Mouse (Mus musculus): ENCODE data around the gene Taar8c. TPM values are rescaled to one million over a fixed set of nuclear protein-coding genes. Genes with fewer than 3 reads are reported as not detected.
A peak's percentile ranks its signal among the peaks of the same experiment; 100 is the strongest.
"Not testable (repeated sequence)": the region's sequence is repeated elsewhere in the genome, so short reads cannot be mapped to it uniquely, and the experiment has no call there.

Gene Taar8c
- 0.15 and 0.25 TPM in 2 replicates for polyA plus RNA-seq (2012; rRNA removed)

DNA sequence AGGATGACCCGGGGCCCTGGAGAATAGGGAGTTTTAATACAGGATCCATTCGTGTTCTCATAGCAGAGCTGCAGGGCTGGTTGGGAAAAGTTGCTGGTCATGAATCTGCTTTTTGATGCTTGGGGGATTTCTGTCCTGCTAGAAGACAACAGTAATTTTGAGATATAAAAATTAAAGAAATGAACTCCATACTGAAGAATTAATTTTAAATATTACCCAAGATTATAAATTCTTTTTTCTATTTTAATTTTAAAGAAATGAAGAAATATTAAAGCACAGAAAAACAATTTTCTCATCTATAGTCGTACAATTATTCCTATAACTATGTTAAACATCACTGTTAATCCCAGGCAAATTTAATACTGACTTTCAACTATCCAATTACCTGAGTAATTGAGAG lies at the start of gene Taar8c:
Taar8c (minus strand) TSS at position 101 of the 400 bp plus-strand sequence.
- not testable (repeated sequence) for H3K27me3 ChIP-seq (ENCODE audit: control insufficient read depth, insufficient read depth, low read length); H3K4me1 ChIP-seq (ENCODE audit: control insufficient read depth, insufficient read depth, insufficient read length); H3K27ac ChIP-seq (ENCODE audit: insufficient read depth, low read length); H3K4me3 ChIP-seq (ENCODE audit: extremely low read depth, insufficient read depth, insufficient read length); DNase-seq (ENCODE audit: low read depth in 1 of 2, low spot score in 2 of 2); H3K36me3 ChIP-seq (ENCODE audit: control insufficient read depth, insufficient read depth, low read length)
- WGBS: 76% methylated on average over 1 of the region's 3 CpGs

DNA sequence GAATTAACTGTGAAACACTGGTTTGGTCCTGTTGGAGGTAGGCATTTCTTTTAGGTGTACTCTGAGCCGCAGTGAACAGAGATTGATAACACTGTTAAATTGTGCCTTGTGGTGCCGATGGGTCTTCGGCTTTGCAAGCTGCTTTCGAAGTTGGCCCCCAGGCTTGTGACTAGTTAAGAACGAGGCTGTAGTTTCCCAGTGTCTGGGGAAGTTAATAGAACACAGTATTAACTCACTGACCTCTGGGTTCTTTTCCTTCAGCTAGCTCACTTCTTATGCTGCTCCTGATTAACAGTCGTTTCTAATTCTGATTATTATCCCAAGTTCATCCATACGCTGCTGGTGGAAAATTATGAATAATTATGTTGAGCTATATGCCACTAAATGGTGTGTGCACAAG lies 48.4 kb upstream of the Taar8c start:
- no peak overlapping the region for H3K27ac ChIP-seq (ENCODE audit: insufficient read depth, low read length)
- H3K4me3 ChIP-seq (ENCODE audit: extremely low read depth, insufficient read depth, insufficient read length): peak overlapping the region; percentile 35; the same call in 1 of the 2 replicates
- whole genome bisulfite sequencing: 57% methylated on average over 7 of the region's 7 CpGs
- no peak for DNase-seq (ENCODE audit: low read depth in 1 of 2, low spot score in 2 of 2)
- no peaks in the 10 kb centered on the region for H3K27me3 ChIP-seq (ENCODE audit: control insufficient read depth, insufficient read depth, low read length)
- peaks cover 6% of the 10 kb centered on the region for H3K4me1 ChIP-seq (ENCODE audit: control insufficient read depth, insufficient read depth, insufficient read length)
- H3K36me3 ChIP-seq (ENCODE audit: control insufficient read depth, insufficient read depth, low read length): peaks cover 2% of the 10 kb centered on the region
- TF ChIP-seq CTCF (IDR thresholded peaks at IDR 0.05; ENCODE audit: extremely low read depth, insufficient read depth, insufficient read length, insufficient replicate concordance) (no peak), POLR2A (IDR thresholded peaks at IDR 0.05; ENCODE audit: low read depth, low read length) (no peak)

DNA sequence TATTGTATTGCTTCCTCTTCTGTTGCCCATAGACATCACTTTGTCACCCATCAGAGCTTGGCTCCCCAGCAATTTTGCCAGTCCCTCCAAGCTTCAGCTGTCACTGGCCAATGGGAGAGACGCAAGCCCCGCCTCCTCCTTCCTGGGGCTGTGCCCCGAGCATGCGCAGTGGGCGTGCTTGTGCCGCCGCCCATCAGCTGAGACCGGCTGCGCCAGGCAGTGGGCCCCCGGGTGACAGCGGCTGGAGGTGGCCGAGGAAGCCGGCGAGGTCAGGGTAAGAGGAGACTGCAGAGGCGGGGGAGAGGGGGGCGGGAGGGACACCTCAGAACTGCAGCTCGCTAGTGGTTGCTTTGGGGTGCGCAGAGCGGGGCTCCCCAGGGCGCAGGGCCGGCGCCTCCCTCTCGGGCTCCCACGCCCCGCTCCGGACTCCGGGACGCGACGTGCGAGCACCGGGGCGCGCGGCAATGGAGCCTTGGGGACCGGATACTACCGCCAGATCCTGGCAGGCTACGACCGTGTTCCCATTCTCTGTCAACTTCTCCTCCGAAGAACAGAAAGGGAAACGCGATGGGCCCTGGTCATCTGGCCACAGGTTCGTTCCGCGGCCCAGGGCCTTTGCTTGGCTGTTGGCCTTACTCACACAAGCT lies 47.5 kb upstream of the Taar8c start, which contains the start of gene Stx7:
Stx7 (plus strand) TSS at position 168 of the 647 bp plus-strand sequence.
- Histone ChIP-seq H3K4me1 (ENCODE audit: control insufficient read depth, insufficient read depth, insufficient read length) (peaks cover 6% of the 10 kb centered on the region), H3K36me3 (ENCODE audit: control insufficient read depth, insufficient read depth, low read length) (no peaks in the 10 kb centered on the region), H3K4me3 (ENCODE audit: extremely low read depth, insufficient read depth, insufficient read length) (peak within 1 kb of the TSS; percentile 69), H3K27ac (ENCODE audit: insufficient read depth, low read length) (peak within 1 kb of the TSS; percentile 72), H3K27me3 (ENCODE audit: control insufficient read depth, insufficient read depth, low read length) (no peaks in the 10 kb centered on the region)
- 1% methylated on average over 43 of the region's 45 CpGs for WGBS
- peak; percentile 84 to 97 for DNase-seq (ENCODE audit: low read depth in 1 of 2, low spot score in 2 of 2)
- TF ChIP-seq CTCF (IDR thresholded peaks at IDR 0.05; ENCODE audit: extremely low read depth, insufficient read depth, insufficient read length, insufficient replicate concordance) (no peak), POLR2A (IDR thresholded peaks at IDR 0.05; ENCODE audit: low read depth, low read length) (peak; percentile 73)

- H3K4me3 ChIP-seq (ENCODE audit: extremely low read depth, insufficient read depth, insufficient read length): no peak overlapping the region
- WGBS: 21% methylated on average over 3 of the region's 3 CpGs
- no peak for DNase-seq (ENCODE audit: low read depth in 1 of 2, low spot score in 2 of 2)
- H3K36me3 ChIP-seq (ENCODE audit: control insufficient read depth, insufficient read depth, low read length): no peaks in the 10 kb centered on the region
- TF ChIP-seq CTCF (IDR thresholded peaks at IDR 0.05; ENCODE audit: extremely low read depth, insufficient read depth, insufficient read length, insufficient replicate concordance) (no peak), POLR2A (IDR thresholded peaks at IDR 0.05; ENCODE audit: low read depth, low read length) (no peak)
- H3K27me3 ChIP-seq (ENCODE audit: control insufficient read depth, insufficient read depth, low read length): no peaks in the 10 kb centered on the region
- H3K27ac ChIP-seq (ENCODE audit: insufficient read depth, low read length): no peak overlapping the region
- no peaks in the 10 kb centered on the region for H3K4me1 ChIP-seq (ENCODE audit: control insufficient read depth, insufficient read depth, insufficient read length)
Measured at GRCm38 (mm10) chr10:24142735-24143134, 41.0 kb upstream of the Taar8c start.

GRCm38 (mm10) chr10:24138623-24139261 lies 37.0 kb upstream of the Taar8c start:
- Histone ChIP-seq H3K36me3 (ENCODE audit: control insufficient read depth, insufficient read depth, low read length) (no peaks in the 10 kb centered on the region), H3K27ac (ENCODE audit: insufficient read depth, low read length) (no peak overlapping the region), H3K27me3 (ENCODE audit: control insufficient read depth, insufficient read depth, low read length) (no peaks in the 10 kb centered on the region), H3K4me1 (ENCODE audit: control insufficient read depth, insufficient read depth, insufficient read length) (no peaks in the 10 kb centered on the region), H3K4me3 (ENCODE audit: extremely low read depth, insufficient read depth, insufficient read length) (no peak overlapping the region)
- WGBS: 85% methylated on average over 2 of the region's 2 CpGs
- TF ChIP-seq POLR2A (IDR thresholded peaks at IDR 0.05; ENCODE audit: low read depth, low read length): no peak
- no peak for TF ChIP-seq CTCF (IDR thresholded peaks at IDR 0.05; ENCODE audit: extremely low read depth, insufficient read depth, insufficient read length, insufficient replicate concordance)
- DNase-seq (ENCODE audit: low read depth in 1 of 2, low spot score in 2 of 2): no peak

GRCm38 (mm10) chr10:24134071-24134645 lies 32.4 kb upstream of the Taar8c start:
- Histone ChIP-seq H3K27ac (ENCODE audit: insufficient read depth, low read length) (no peak overlapping the region), H3K4me1 (ENCODE audit: control insufficient read depth, insufficient read depth, insufficient read length) (no peaks in the 10 kb centered on the region), H3K36me3 (ENCODE audit: control insufficient read depth, insufficient read depth, low read length) (no peaks in the 10 kb centered on the region), H3K4me3 (ENCODE audit: extremely low read depth, insufficient read depth, insufficient read length) (no peak overlapping the region), H3K27me3 (ENCODE audit: control insufficient read depth, insufficient read depth, low read length) (no peaks in the 10 kb centered on the region)
- WGBS: 84% methylated on average over 7 of the region's 7 CpGs
- TF ChIP-seq CTCF (IDR thresholded peaks at IDR 0.05; ENCODE audit: extremely low read depth, insufficient read depth, insufficient read length, insufficient replicate concordance) (no peak), POLR2A (IDR thresholded peaks at IDR 0.05; ENCODE audit: low read depth, low read length) (no peak)
- no peak for DNase-seq (ENCODE audit: low read depth in 1 of 2, low spot score in 2 of 2)

DNA sequence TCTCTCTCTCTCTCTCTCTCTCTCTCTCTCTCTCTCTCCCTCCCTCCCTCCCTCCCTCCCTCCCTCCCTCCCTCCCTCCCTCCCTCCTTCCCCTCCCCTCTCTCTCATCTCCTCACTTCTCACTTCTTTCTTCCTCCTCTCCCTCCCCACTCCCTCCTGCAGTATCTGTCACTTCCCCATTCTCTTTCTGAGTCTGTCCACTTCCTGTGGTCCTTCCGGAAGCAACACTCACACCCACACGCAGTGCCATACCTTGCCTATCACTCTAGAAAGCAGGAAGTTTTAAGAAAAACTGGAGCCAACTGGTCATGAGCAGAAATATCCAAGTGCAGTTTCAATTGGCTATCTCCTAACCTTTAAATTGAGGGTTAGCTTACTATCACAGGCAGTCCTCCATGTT lies 31.4 kb upstream of the Taar8c start:
- H3K27me3 ChIP-seq (ENCODE audit: control insufficient read depth, insufficient read depth, low read length): no peaks in the 10 kb centered on the region
- H3K4me1 ChIP-seq (ENCODE audit: control insufficient read depth, insufficient read depth, insufficient read length): no peaks in the 10 kb centered on the region
- no peak overlapping the region for H3K4me3 ChIP-seq (ENCODE audit: extremely low read depth, insufficient read depth, insufficient read length)
- H3K27ac ChIP-seq (ENCODE audit: insufficient read depth, low read length): no peak overlapping the region
- 7% methylated on average over 2 of the region's 2 CpGs for WGBS
- no peaks in the 10 kb centered on the region for H3K36me3 ChIP-seq (ENCODE audit: control insufficient read depth, insufficient read depth, low read length)
- no peak for DNase-seq (ENCODE audit: low read depth in 1 of 2, low spot score in 2 of 2)
- TF ChIP-seq POLR2A (IDR thresholded peaks at IDR 0.05; ENCODE audit: low read depth, low read length) (no peak), CTCF (IDR thresholded peaks at IDR 0.05; ENCODE audit: extremely low read depth, insufficient read depth, insufficient read length, insufficient replicate concordance) (no peak)

Measured in spleen, adult 2 months (tissue).